Mouse (Mus musculus) gastrocnemius, postnatal 14 days (tissue): ENCODE results near the gene Dcp1a. TPM values are rescaled to one million over a fixed set of nuclear protein-coding genes. Genes with fewer than 3 reads are reported as not detected.

Experiments used
- microRNA-seq, 2 experiments: library from miRNA; unstranded; fragments of <30 nt; microRNA quantifications; one replicate each; pipeline ENCODE4 v1.2.0; 2021
- total RNA-seq, 2 experiments: library from RNA; stranded (reverse); gene quantifications; 2 replicates each; pipeline ENCODE4 v1.2.3; 2021

Dcp1a gene
- total RNA-seq, 2 experiments from 2014 or later = 8.3 to 8.4 TPM

Small RNA genes lying within 50 kb of the gene (microRNA-seq; reads per million reads assigned to microRNA genes)
- gene Mir3076 = 0.64 to 1.0 reads per million in 2 experiments

Other genes with a start within 250 kb of the Dcp1a start
- under 1 TPM; 0.66 to 0.73 TPM for gene Cacna1d, start 11.9 kb downstream of the Dcp1a start, total RNA-seq
- 10 to 100 TPM; 13.7 to 19.7 TPM for gene Tkt, start 68.8 kb downstream of the Dcp1a start, total RNA-seq
- 1 to 10 TPM; 7.8 to 9.1 TPM for gene Prkcd, start 146.7 kb downstream of the Dcp1a start, total RNA-seq
- 1 to 10 TPM; 5.5 to 6.7 TPM for gene Rft1, start 174.8 kb downstream of the Dcp1a start, total RNA-seq
- 1 to 10 TPM; 7.4 to 7.9 TPM for gene Sfmbt1, start 235.3 kb downstream of the Dcp1a start, total RNA-seq